Mouse (Mus musculus): ENCODE measurements at regions not wholly inside any gene's neighbourhood (a gene's known extent, or its start where the extent isn't known, plus 50 kb on each side); places are given as distances from the start of the nearest gene placed in this dataset.

GRCm38 (mm10) chr16:65629186-65629585, 66.7 kb upstream of the Chmp2b start:
- TF ChIP-seq GATA4 (IDR thresholded peaks at IDR 0.05; ENCODE audit: insufficient replicate concordance, low read length): no peak

- TF ChIP-seq GATA4 (IDR thresholded peaks at IDR 0.05; ENCODE audit: insufficient replicate concordance, low read length): no peak
Observed at GRCm38 (mm10) chr16:65631680-65632079, 69.2 kb upstream of the Chmp2b start.

GRCm38 (mm10) chr16:65649061-65649460, 86.5 kb upstream of the Chmp2b start:
- TF ChIP-seq GATA4 (IDR thresholded peaks at IDR 0.05; ENCODE audit: insufficient replicate concordance, low read length): no peak

GRCm38 (mm10) chr16:65655490-65655889, 93.0 kb upstream of the Chmp2b start:
- TF ChIP-seq GATA4 (IDR thresholded peaks at IDR 0.05; ENCODE audit: insufficient replicate concordance, low read length): no peak

GRCm38 (mm10) chr16:65657829-65658228, 95.3 kb upstream of the Chmp2b start:
- TF ChIP-seq GATA4 (IDR thresholded peaks at IDR 0.05; ENCODE audit: insufficient replicate concordance, low read length): no peak

- peak; percentile 58; the same call in 1 of the 2 replicates for TF ChIP-seq GATA4 (IDR thresholded peaks at IDR 0.05; ENCODE audit: insufficient replicate concordance, low read length)
Observed at GRCm38 (mm10) chr16:65664787-65665186, 102.3 kb upstream of the Chmp2b start.

- no peak for TF ChIP-seq GATA4 (IDR thresholded peaks at IDR 0.05; ENCODE audit: insufficient replicate concordance, low read length)
Observed at GRCm38 (mm10) chr16:65672116-65672515, 109.6 kb upstream of the Chmp2b start.

GRCm38 (mm10) chr16:65683089-65683488, 120.6 kb upstream of the Chmp2b start:
- no peak for TF ChIP-seq GATA4 (IDR thresholded peaks at IDR 0.05; ENCODE audit: insufficient replicate concordance, low read length)

- TF ChIP-seq GATA4 (IDR thresholded peaks at IDR 0.05; ENCODE audit: insufficient replicate concordance, low read length): no peak
Observed at GRCm38 (mm10) chr16:65683703-65684320, 121.3 kb upstream of the Chmp2b start.

GRCm38 (mm10) chr16:65693626-65694025, 121.4 kb upstream of the Vgll3 start:
- no peak for TF ChIP-seq GATA4 (IDR thresholded peaks at IDR 0.05; ENCODE audit: insufficient replicate concordance, low read length)

GRCm38 (mm10) chr16:65715631-65716030, 99.4 kb upstream of the Vgll3 start:
- TF ChIP-seq GATA4 (IDR thresholded peaks at IDR 0.05; ENCODE audit: insufficient replicate concordance, low read length): no peak

- TF ChIP-seq GATA4 (IDR thresholded peaks at IDR 0.05; ENCODE audit: insufficient replicate concordance, low read length): no peak
Observed at GRCm38 (mm10) chr16:65718791-65719472, 96.1 kb upstream of the Vgll3 start.

GRCm38 (mm10) chr16:65720953-65721352, 94.1 kb upstream of the Vgll3 start:
- no peak for TF ChIP-seq GATA4 (IDR thresholded peaks at IDR 0.05; ENCODE audit: insufficient replicate concordance, low read length)

GRCm38 (mm10) chr16:65725559-65726269, 89.3 kb upstream of the Vgll3 start:
- no peak for TF ChIP-seq GATA4 (IDR thresholded peaks at IDR 0.05; ENCODE audit: insufficient replicate concordance, low read length)

- no peak for TF ChIP-seq GATA4 (IDR thresholded peaks at IDR 0.05; ENCODE audit: insufficient replicate concordance, low read length)
Observed at GRCm38 (mm10) chr16:65726289-65726688, 88.8 kb upstream of the Vgll3 start.

- no peak for TF ChIP-seq GATA4 (IDR thresholded peaks at IDR 0.05; ENCODE audit: insufficient replicate concordance, low read length)
Observed at GRCm38 (mm10) chr16:65729322-65729721, 85.7 kb upstream of the Vgll3 start.

Measured in liver, adult (tissue).